Mouse (Mus musculus): ENCODE results near the gene Prss58. TPM values are rescaled to one million over a fixed set of nuclear protein-coding genes. Genes with fewer than 3 reads are reported as not detected.

Prss58 gene
- not detected in 4 replicates for total RNA-seq (2023)

DNA sequence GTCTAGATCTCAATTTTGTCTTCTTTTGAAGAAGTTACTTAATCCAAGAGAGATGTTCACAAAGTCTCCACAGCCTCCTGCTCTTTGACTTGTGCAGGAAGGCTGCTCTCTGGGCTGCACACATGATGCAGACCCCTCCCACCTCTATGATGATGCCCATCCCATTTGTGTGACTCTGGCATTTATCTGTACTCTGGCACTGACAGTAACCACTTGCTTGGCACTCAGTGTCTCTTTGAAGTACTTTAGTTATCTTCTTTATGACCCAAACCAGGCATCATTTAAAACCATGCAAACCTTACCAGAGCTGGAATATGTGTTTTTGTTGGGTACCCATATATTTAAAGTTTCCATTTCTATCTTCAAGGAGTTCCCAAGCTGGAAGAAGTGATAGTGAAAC lies at the start of gene Prss58:
Gene Prss58, minus strand, starts transcription at position 101 of the 400 bp plus-strand sequence.

DNA sequence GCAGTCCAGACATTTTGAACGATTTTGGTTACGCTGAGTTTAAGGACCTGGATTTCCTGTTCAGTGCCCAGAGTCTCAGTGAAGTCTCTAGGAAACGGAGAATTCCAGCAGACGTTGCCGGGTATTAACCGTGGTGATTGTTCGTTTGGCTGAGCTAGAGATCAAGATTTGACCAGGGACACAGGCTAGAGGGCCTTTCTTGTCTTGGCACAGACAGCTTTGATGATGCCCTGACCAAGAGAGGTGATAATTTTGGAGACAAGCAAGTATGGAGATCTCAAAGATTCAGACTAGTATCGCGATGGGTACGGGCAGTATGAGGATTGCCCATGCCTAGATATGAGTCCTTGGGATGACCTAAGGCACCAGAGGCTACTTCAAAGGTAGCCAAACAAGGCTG lies 40.3 kb upstream of the Prss58 start, which contains the start of gene 1700074P13Rik:
Gene 1700074P13Rik, minus strand, starts transcription at position 101 of the 400 bp plus-strand sequence.

DNA sequence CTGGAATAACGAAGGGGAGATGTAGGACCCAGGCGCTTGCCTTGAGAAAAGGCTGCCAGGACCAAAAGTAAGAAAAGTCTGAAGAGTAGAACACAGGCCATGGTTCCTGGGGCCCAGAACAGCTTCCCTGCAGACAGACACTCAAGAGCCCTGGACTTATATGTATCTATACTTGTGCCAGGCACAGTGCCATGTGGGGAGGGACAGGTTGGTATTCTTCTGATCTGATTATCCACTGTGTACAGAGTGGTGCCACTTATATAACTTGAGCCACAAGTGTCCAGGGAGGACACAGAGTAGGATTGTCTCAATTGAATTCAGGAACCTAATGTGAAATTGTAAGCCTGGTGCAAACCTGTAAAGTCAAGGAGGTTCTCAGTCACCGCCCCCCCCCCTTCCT lies 12.8 kb downstream of the Prss58 start, which contains the start of gene Moxd2:
Gene Moxd2, minus strand, starts transcription at position 101 of the 400 bp plus-strand sequence.

Other genes starting within 250 kb of the Prss58 start
- gene Moxd2, start 12.9 kb downstream of the Prss58 start, total RNA-seq (2023): not detected in 4 replicates
- gene 1700074P13Rik, start 40.2 kb upstream of the Prss58 start, total RNA-seq (2023): not detected in 4 replicates
- not detected in 4 replicates for gene Gm4744, start 51.5 kb upstream of the Prss58 start, total RNA-seq (2023)
- not detected in 4 replicates for gene 1810009J06Rik, start 64.4 kb upstream of the Prss58 start, total RNA-seq (2023)
- not detected in 4 replicates for gene Gm2663, start 99.1 kb upstream of the Prss58 start, total RNA-seq (2023)
- 0.26 TPM in 1 of 4 replicates, not detected in the others for gene 2210010C04Rik, start 135.1 kb upstream of the Prss58 start, total RNA-seq (2023)

Measured in B cell, adult 62 days (primary cell).